Mouse (Mus musculus): ENCODE results near the gene Fads3.

Gene Fads3

GRCm38 (mm10) chr19:10071892-10072291, 30.5 kb downstream of the Fads3 start:
- no peak for DNase-seq

GRCm38 (mm10) chr19:10073145-10073544, 31.8 kb downstream of the Fads3 start:
- DNase-seq, result no peak

GRCm38 (mm10) chr19:10078392-10078791, 37.0 kb downstream of the Fads3 start:
- no peak for DNase-seq

- no peak for DNase-seq
These were observed 39.0 kb downstream of the Fads3 start for GRCm38 (mm10) chr19:10080384-10080783.

GRCm38 (mm10) chr19:10082105-10082504, 40.7 kb downstream of the Fads3 start:
- no peak for DNase-seq

GRCm38 (mm10) chr19:10085454-10085853, 44.1 kb downstream of the Fads3 start:
- DNase-seq, result no peak

- no peak for DNase-seq
These were observed 45.6 kb downstream of the Fads3 start for GRCm38 (mm10) chr19:10086976-10087375.

GRCm38 (mm10) chr19:10093829-10094228, 52.5 kb downstream of the Fads3 start:
- DNase-seq, result no peak

GRCm38 (mm10) chr19:10094695-10095094, 53.3 kb downstream of the Fads3 start:
- DNase-seq, result no peak

- DNase-seq, result no peak
These were observed 55.1 kb downstream of the Fads3 start for GRCm38 (mm10) chr19:10096371-10096876.

GRCm38 (mm10) chr19:10097826-10098225, 56.5 kb downstream of the Fads3 start:
- no peak for DNase-seq

GRCm38 (mm10) chr19:10100631-10101071, 59.3 kb downstream of the Fads3 start:
- peak; percentile 16 for DNase-seq

- peak; percentile 30 for DNase-seq
These were observed 60.1 kb downstream of the Fads3 start, which contains the start of gene Fads2 for GRCm38 (mm10) chr19:10101341-10102053. Gene Fads2 (minus strand): TSS chr19:10101746.

GRCm38 (mm10) chr19:10102054-10102700, 60.8 kb downstream of the Fads3 start:
- peak; percentile 12 for DNase-seq

GRCm38 (mm10) chr19:10104234-10104633, 62.9 kb downstream of the Fads3 start:
- DNase-seq, result no peak

GRCm38 (mm10) chr19:10105034-10105493, 63.7 kb downstream of the Fads3 start:
- no peak for DNase-seq

GRCm38 (mm10) chr19:10106634-10107033, 65.3 kb downstream of the Fads3 start:
- no peak for DNase-seq

- DNase-seq, result no peak
These were observed 65.8 kb downstream of the Fads3 start for GRCm38 (mm10) chr19:10107051-10107611.

GRCm38 (mm10) chr19:10108129-10108528, 66.8 kb downstream of the Fads3 start:
- DNase-seq, result no peak

GRCm38 (mm10) chr19:10108666-10109065, 67.3 kb downstream of the Fads3 start:
- no peak for DNase-seq
